Mouse (Mus musculus) cerebellum, adult (tissue): ENCODE measurements around the gene Gm2696.

Experiments
- ATAC-seq: cut with Nextera tagmentation; 2 replicates; pipeline ENCODE4 v1.9.2; 2017; ENCODE audit warnings: mild to moderate bottlenecking, moderate library complexity, mixed read lengths; ENCODE audit not compliant: insufficient number of reproducible peaks, low FRiP score, low TSS enrichment

The Gm2696 gene

DNA sequence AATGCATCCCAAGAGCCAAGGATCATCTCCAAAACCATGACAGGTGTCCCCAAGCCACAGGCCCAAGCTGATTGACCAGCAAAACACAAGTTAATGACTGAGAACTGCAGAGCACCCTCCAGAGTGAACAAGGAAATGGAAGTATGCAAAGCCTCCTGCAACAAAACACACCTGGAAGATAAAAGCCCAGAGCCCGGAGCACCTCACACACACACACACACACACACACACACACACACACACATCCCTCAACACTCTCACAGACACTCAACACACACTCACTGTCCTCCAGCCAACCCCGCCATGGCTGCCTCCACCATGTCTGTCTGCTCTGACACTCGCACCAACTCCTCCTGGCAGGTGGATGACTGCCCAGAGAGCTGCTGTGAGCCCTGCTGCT is 32.0 kb downstream of the Gm2696 start, which contains the start of gene Gm36176:
Gene Gm36176 (plus strand): TSS at position 301 of the 400 bp plus-strand sequence.
- no peak for ATAC-seq

DNA sequence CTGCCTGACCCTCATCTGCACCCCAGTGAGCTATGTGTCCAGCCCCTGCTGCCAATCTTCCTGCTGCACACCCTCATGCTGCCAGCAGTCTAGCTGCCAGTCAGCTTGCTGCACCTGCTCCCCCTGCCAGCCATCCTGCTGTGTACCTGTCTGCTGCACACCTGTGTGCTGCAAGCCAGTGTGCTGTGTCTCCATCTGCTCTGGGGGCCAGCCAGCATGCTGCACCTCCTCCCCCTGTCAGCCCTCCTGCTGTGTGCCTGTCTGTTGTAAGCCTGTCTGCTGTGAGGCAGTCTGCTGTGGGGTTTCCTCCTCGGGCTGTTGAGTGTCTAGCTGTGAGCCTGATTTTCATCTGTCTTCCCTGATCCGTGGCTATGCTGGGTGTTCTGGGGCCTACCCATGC is 32.5 kb downstream of the Gm2696 start:
- no peak for ATAC-seq

DNA sequence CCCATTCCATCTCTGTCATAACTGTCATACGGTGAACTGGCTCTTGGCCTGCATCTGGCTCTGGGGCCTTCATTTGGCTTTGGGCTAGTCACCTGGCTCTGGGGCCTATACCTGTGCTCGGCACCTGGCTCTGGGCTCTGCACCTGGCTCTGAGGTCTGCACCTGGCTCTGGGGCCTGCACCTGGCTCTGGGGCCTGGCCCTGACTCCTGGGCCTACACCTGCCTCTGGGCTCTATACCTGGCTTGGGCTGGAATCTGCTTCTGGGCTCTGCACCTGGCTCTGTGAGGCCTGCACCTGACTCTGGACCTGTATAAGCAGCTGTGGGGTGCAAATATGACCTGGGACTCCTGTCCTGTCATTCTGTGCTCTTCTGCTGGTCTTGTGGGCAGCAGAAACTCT is 33.1 kb downstream of the Gm2696 start:
- ATAC-seq: no peak

DNA sequence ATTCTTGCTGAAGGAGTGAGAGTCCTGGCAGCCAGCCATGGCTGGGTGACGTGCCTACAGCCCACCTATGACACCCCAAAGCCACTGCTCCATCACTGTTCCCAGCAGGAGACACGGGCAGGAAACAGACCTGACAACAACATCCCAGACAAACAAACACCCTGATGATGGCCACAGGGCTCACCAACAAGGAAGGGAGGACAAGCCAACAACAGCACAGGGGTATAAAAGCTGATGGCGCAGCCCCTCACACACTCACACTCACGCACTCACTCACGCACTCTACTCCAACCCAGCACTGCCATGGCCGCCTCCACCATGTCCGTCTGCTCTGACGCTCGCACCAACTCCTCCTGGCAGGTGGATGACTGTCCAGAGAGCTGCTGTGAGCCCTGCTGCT is 38.1 kb downstream of the Gm2696 start, which contains the start of gene Gm10318:
Gene Gm10318 (plus strand): TSS at position 301 of the 400 bp plus-strand sequence.
- no peak for ATAC-seq

DNA sequence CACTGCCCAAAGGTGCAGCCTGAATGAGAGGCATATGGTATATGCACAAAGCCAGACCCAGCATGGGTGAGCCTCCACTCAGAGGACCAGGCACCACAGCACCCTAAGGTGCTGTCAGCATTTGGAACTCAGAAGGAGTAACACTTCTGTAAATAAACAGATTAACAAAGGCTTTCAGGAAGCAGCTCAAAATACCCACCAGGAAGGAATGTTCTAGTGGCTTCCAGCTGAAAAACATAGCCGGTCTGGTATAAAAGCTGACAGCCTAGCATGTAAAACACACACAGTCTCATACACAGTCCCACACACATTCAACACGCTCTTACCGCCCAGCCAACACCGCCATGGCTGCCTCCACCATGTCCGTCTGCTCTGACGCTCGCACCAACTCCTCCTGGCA is 47.2 kb downstream of the Gm2696 start, which contains the start of gene Gm3285:
Gene Gm3285 (plus strand): TSS at position 301 of the 400 bp plus-strand sequence.
- ATAC-seq: no peak

DNA sequence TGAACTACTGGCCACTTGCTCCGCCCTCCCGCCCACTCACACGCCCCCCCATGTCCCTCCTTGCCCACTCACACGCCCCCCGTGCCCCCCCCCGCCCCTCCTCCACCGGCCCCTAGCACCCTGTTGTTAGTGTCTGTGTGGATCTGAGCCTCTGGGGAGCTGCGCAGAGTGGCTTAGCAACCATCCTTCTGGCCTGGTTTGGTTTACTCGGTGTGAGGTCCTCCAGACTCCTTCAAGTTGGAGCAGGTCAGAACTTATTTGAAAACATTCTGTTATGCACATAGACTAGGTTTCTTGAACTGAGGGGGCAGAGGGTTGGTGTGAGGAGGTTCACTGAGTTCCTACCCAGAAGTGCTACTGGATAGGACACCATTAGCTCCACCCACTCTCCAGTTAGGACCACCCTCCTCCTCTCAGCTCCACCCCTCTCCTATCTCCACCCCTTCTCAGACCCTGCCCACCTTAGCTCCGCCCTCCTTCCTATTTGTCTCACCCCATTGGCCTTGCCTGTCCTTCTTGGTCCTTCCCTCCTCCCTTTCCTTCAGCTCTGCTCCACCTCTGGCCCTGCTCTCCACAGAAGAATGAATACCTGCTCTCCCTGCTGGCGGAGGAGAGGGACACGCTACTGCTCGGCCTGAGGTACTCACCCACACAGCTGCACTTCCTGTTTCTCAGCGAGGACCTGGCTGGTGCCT is 49.7 kb downstream of the Gm2696 start:
- ATAC-seq: peak; percentile 64

DNA sequence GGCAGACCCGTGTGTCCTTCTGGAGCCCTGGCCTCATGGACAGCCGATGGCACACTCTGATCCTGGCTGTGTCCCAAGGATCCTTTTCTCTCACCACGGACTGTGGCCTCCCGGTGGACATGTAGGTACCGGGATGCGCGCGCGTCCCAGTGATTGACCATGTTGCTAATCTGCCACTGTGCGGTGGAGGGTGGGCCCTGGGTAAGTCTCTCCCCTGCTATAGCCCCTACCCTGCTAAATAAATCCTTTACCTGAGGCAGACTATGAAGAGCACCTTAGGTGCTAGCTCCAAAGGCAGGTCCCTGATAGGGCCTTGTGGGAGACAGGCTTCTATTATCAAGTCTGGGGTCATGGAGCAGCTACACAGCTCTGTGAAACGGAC is 50.3 kb downstream of the Gm2696 start:
- ATAC-seq: peak; percentile 45; the same call in 1 of the 2 replicates

DNA sequence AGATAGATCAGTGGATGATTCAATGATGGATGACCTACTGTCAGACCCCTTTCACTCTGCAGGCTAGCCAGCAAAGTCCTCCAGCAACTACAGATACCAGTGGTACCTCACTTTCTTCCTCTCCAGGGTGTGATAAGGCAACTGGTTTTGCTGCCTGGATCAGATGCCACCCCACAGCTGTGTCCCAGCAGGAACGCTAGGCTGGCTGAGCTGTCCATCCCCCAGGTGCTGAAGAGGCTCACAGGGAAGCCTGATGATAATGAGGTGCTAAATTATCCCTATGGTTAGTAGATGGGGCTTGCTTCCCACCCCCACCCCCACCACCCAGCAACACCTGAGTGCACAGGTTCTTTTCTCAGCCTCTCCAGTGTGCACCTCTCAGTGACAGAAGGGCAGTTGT is 53.1 kb downstream of the Gm2696 start:
- no peak for ATAC-seq

DNA sequence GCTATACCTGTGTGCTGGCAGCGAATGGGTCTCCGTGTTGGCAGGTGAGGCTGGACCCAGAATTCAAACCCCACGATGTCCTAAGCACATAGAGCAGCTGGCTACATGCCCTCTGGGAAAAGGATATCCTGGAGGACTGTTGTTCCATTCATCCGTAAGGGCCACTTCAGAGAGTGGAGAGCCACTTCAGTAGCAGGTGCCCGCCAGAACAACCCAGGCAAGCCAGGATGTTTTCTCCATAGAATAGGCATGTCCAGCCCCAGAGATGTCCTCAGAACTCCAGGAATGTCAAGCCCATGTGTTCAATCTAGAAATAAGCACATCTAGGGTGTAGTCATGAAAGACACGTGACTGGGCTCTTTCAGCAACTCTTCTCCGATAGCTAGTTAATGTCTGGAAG is 55.2 kb downstream of the Gm2696 start:
- ATAC-seq: no peak

DNA sequence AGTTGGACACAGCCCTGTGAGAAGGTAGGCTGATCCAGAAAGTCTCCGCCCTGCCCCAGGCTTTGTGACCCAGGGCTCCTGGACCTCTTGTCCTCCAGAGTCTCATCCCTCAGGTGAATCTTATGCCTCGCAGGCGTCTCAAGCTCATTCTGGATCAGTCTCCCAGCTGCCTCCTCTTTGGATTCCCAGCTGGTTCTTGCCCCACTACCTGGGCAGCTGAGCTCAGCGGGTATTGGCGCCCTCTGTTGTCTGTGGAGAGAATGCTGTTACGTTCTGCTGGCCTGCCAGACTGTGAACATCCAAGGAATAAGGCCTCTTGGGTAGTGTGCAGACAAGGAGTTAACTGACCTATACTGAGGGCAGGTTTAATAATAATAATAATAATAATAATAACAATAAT is 64.5 kb downstream of the Gm2696 start:
- no peak for ATAC-seq

DNA sequence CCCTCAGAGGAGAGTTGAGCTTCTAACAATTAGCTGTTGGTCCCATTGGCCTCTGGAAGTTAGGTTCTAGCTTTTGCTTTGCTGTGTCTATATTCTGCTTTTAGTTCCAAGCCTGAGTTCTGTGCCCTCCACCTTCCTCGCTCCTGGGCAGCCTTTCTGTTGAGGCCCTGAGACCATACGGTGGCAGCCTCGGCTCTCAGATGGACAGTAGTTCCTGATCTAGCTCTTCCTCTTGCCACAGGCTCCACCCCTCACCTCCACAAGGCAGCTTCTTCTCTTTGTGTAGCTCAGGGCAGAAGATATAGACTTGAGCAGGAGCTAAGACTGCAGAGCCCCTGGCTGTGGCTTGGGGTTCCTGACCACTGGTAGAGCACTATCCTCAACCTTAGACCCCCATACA is 65.8 kb downstream of the Gm2696 start:
- ATAC-seq: no peak

DNA sequence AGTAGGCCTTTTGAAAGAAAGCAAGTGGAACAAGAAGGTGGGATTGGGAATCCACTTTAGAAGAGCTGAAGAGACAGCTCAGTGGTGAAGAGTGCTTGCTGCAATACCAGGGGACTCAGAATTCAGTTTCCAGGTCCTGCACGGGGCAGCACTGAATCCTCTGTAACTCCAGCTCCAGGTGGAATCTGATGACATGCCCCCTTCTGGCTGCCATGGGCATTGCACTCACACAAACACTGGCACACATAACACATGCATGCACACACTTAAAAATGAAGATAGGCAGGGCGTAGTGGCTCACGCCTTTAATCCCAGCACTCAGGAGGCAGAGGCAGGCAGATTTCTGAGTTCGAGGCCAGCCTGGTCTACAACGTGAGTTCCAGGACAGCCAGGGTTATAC is 68.1 kb downstream of the Gm2696 start:
- ATAC-seq: no peak
